Mouse (Mus musculus) adrenal gland, adult 2 months (tissue): ENCODE results near the gene Hecw2. TPM values are rescaled to one million over a fixed set of nuclear protein-coding genes. Genes with fewer than 3 reads are reported as not detected.
A peak's percentile ranks its signal among the peaks of the same experiment; 100 is the strongest.

Experiments
- DNase-seq: peaks from one replicate; pipeline ENCODE4 v3.0.0; 2021
- long read RNA-seq: library from polyadenylated mRNA; stranded (forward); transcript quantifications from one replicate; pipeline ENCODE4 v2.0.0, GENCODE M21; 2021
- polyA plus RNA-seq: library from polyadenylated mRNA; depleted of rRNA; stranded (reverse); fragments of >200 nt; gene quantifications from 2 replicates; pipeline ENCODE4 v1.2.3, GENCODE M21; 2012; rRNA removed
- total RNA-seq, 2 experiments: library from RNA; stranded (reverse); gene quantifications; 2 replicates each; pipeline ENCODE4 v1.2.3; 2021

The Hecw2 gene
- total RNA-seq (1 to 10 TPM; 7.2 to 9.1 TPM), polyA plus RNA-seq (0.81 and 0.89 TPM in 2 replicates)
- long read RNA-seq, partial matches to known transcripts, result 0 of 1 reads
- long read RNA-seq, other reads (novel, unspliced or antisense), result 1 of 1 reads

GRCm38 (mm10) chr1:54194954-54195305, at the start of gene Hecw2:
Gene Hecw2, minus strand, starts transcription at chr1:54195168.
- peak; percentile 21 for DNase-seq

- no peak for DNase-seq
These were observed 47.8 kb upstream of the Hecw2 start for GRCm38 (mm10) chr1:54242722-54243121.

- no peak for DNase-seq
These were observed 25.3 kb upstream of the Hecw2 start for GRCm38 (mm10) chr1:54220273-54220672.

GRCm38 (mm10) chr1:54194183-54194953, 600 bp downstream of the Hecw2 start:
- DNase-seq, result peak; percentile 37

- no peak for DNase-seq
These were observed 1.7 kb downstream of the Hecw2 start for GRCm38 (mm10) chr1:54193191-54193770.

GRCm38 (mm10) chr1:54187579-54187978, 7.4 kb downstream of the Hecw2 start:
- DNase-seq, result peak; percentile 18

- no peak for DNase-seq
These were observed 8.6 kb downstream of the Hecw2 start for GRCm38 (mm10) chr1:54186347-54186746.

- no peak for DNase-seq
These were observed 14.3 kb downstream of the Hecw2 start for GRCm38 (mm10) chr1:54180663-54181062.

- no peak for DNase-seq
These were observed 15.8 kb downstream of the Hecw2 start for GRCm38 (mm10) chr1:54179179-54179578.

- no peak for DNase-seq
These were observed 18.4 kb downstream of the Hecw2 start for GRCm38 (mm10) chr1:54176592-54176991.

- DNase-seq, result no peak
These were observed 27.0 kb downstream of the Hecw2 start for GRCm38 (mm10) chr1:54168014-54168413.

- DNase-seq, result no peak
These were observed 35.4 kb downstream of the Hecw2 start for GRCm38 (mm10) chr1:54159531-54159930.

GRCm38 (mm10) chr1:54153216-54153786, 41.7 kb downstream of the Hecw2 start:
- no peak for DNase-seq

- no peak for DNase-seq
These were observed 49.9 kb downstream of the Hecw2 start for GRCm38 (mm10) chr1:54145106-54145505.

- DNase-seq, result no peak
These were observed 61.0 kb downstream of the Hecw2 start for GRCm38 (mm10) chr1:54133802-54134436.

GRCm38 (mm10) chr1:54128714-54129431, 66.1 kb downstream of the Hecw2 start:
- DNase-seq, result no peak

GRCm38 (mm10) chr1:54126991-54127742, 67.8 kb downstream of the Hecw2 start:
- DNase-seq, result no peak

- DNase-seq, result no peak
These were observed 72.4 kb downstream of the Hecw2 start for GRCm38 (mm10) chr1:54122551-54122950.

GRCm38 (mm10) chr1:54121071-54121730, 73.8 kb downstream of the Hecw2 start:
- peak; percentile 5 for DNase-seq

GRCm38 (mm10) chr1:54119638-54120320, 75.2 kb downstream of the Hecw2 start:
- DNase-seq, result no peak
